Mouse (Mus musculus): ENCODE measurements around the gene Col24a1. TPM values are rescaled to one million over a fixed set of nuclear protein-coding genes. Genes with fewer than 3 reads are reported as not detected.

The Col24a1 gene
- polyA plus RNA-seq, 1 experiment, result 9.0 TPM

DNA sequence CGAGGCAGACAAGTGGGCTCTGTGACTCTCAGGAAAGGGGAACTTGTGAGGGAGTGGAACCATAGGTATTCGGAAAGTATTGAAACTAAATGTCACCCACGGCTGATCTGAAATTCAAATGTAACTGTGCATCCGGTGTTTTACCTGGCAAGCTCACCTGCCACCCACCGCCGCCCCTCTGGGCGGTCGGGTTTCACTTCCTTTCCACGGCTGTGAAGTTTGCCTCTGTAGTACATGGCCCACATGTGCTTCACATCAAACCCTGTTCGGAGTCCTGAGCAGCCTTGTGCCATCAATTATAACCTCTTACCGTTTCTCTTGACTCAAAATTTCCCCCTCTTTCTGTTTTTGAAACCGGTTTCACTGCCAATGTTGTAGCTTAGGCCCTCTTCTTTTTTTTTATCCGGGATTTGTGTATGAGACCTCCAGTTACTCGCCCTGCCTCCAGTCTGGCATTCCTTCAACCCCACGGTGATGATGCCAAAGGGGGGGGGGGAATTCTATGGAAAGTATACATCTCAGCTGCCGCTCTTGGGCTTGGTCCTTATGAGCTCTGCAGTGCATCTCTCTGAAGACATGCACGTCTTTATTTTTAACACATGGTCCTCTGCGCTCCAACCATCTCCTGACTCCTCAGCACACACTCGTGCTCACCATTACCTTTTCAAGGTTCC lies 99.9 kb downstream of the Col24a1 start:
- Histone ChIP-seq H3K27ac (ENCODE audit: insufficient read depth, low read length) (no peak overlapping the region), H3K4me3 (ENCODE audit: insufficient read depth, low read length) (no peak overlapping the region), H3K4me1 (ENCODE audit: control insufficient read depth, insufficient read depth, low read length) (no peaks in the 10 kb centered on the region)
- TF ChIP-seq POLR2A (IDR thresholded peaks at IDR 0.05; ENCODE audit: extremely low read depth, insufficient read depth, low read length) (no peak), CTCF (IDR thresholded peaks at IDR 0.05; ENCODE audit: extremely low read depth, insufficient read depth, low read length) (no peak)

DNA sequence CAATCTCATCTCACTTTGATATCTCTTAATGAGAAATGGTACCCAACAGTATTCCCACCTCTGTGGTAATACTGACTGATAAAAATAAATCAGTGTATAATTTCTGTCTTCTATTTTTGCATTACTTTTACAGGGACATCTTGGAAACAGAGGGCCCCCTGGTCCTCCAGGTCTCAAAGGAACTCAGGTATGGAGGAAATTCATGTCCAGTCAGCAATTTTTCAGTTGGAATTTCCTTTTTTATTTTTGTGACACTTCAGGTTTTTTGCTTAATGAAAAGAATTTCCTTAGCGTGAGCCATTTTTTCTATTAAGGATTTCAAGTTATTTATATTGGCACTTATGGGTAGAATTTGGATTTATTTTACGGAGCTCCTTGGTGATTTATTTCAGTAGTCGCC lies 106.9 kb downstream of the Col24a1 start:
- H3K4me1 ChIP-seq (ENCODE audit: control insufficient read depth, insufficient read depth, low read length), result no peaks in the 10 kb centered on the region
- H3K27ac ChIP-seq (ENCODE audit: insufficient read depth, low read length), result no peak overlapping the region
- no peak overlapping the region for H3K4me3 ChIP-seq (ENCODE audit: insufficient read depth, low read length)
- TF ChIP-seq CTCF (IDR thresholded peaks at IDR 0.05; ENCODE audit: extremely low read depth, insufficient read depth, low read length), result no peak
- no peak for TF ChIP-seq POLR2A (IDR thresholded peaks at IDR 0.05; ENCODE audit: extremely low read depth, insufficient read depth, low read length)

DNA sequence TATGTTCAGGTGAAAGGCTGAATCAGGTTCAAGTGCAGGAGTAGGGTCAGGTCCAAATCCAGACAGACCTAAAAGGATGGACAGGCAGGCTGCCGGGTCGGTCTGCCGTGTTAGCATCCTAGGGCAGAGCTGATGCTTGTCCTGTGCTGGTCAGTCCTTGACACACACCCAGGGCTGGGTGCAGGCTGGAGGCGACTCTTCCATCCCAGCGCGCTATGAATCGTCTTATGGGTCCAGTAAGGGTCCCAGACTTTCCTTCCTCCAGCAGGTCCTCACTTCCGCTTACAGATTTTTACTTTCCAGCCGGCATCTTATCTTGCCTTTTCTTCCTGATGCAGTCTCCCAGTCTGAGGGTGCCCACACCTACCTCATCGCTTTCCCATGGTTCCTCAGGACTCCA lies 110.0 kb downstream of the Col24a1 start:
- no peak for TF ChIP-seq POLR2A (IDR thresholded peaks at IDR 0.05; ENCODE audit: extremely low read depth, insufficient read depth, low read length)
- TF ChIP-seq CTCF (IDR thresholded peaks at IDR 0.05; ENCODE audit: extremely low read depth, insufficient read depth, low read length), result no peak
- no peak overlapping the region for H3K4me3 ChIP-seq (ENCODE audit: insufficient read depth, low read length)
- H3K4me1 ChIP-seq (ENCODE audit: control insufficient read depth, insufficient read depth, low read length), result no peaks in the 10 kb centered on the region
- H3K27ac ChIP-seq (ENCODE audit: insufficient read depth, low read length), result no peak overlapping the region

- H3K4me1 ChIP-seq (ENCODE audit: control insufficient read depth, insufficient read depth, low read length), result no peaks in the 10 kb centered on the region
- H3K27ac ChIP-seq (ENCODE audit: insufficient read depth, low read length), result no peak overlapping the region
- H3K4me3 ChIP-seq (ENCODE audit: insufficient read depth, low read length), result no peak overlapping the region
- no peak for TF ChIP-seq CTCF (IDR thresholded peaks at IDR 0.05; ENCODE audit: extremely low read depth, insufficient read depth, low read length)
Observed at GRCm38 (mm10) chr3:145402994-145403393, 110.7 kb downstream of the Col24a1 start.

DNA sequence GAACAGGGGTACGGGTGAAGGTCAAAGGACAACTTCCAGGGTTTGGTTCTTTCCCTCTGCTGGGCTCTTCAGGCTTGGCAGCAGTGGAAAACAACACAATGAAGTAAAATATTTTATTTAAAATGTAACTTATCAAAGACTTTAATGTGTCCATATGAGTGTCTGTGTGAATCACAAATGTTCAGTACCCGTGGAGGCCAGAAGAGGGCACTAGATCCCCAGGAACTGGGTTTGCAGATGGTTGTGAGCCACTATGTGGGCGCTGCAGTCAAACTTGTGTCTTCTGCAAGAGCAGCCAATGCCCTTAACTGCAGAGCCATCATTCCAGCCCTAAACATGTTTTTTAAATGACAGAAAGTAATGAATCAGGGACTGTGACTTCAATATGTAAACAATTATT lies 115.8 kb downstream of the Col24a1 start:
- Histone ChIP-seq H3K4me3 (ENCODE audit: insufficient read depth, low read length) (no peak overlapping the region), H3K4me1 (ENCODE audit: control insufficient read depth, insufficient read depth, low read length) (no peaks in the 10 kb centered on the region), H3K27ac (ENCODE audit: insufficient read depth, low read length) (no peak overlapping the region)
- peak; percentile 10; the same call in 1 of the 2 replicates for TF ChIP-seq CTCF (IDR thresholded peaks at IDR 0.05; ENCODE audit: extremely low read depth, insufficient read depth, low read length)
- no peak for TF ChIP-seq POLR2A (IDR thresholded peaks at IDR 0.05; ENCODE audit: extremely low read depth, insufficient read depth, low read length)

DNA sequence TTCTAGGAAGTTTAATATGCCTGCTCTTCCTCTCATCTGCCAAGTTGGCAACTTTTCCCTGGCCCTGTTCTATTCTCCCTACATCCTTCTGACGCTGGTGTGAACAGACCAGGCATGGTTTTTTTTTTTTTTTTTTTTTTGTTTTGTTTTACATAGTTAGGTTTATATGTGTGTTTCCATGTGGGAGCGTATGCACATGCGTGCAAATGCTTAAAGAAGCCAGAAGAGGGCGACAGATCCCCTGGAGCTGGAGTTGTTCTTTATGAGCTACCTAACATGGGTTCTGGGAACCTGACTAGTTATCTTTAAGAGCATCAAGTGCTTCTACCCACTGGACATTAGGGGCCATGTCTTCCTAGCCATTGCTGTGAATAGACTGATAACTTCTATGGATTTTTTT lies 119.9 kb downstream of the Col24a1 start:
- TF ChIP-seq POLR2A (IDR thresholded peaks at IDR 0.05; ENCODE audit: extremely low read depth, insufficient read depth, low read length) (no peak), CTCF (IDR thresholded peaks at IDR 0.05; ENCODE audit: extremely low read depth, insufficient read depth, low read length) (0 out of 2 replicates have a peak, but pooled peaks have one; percentile 1)

DNA sequence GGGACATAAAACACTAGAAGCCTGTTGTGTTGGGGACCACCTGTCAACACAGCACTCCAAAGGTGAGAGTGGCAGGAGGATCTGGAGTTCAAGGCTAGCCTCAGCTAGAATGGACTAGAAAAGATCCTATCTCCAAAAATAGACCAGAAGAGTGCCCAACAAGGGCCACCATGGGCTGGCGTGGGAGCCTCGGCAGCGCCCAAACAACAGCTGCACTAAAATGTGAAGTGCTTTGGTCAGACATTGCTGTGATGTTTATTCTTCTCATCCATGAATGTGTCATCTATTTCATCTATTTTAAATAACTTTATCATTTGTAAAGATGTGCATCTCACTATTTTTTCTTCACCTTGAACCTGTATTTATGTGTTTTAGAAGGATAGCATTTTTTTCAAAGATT lies 122.1 kb downstream of the Col24a1 start:
- TF ChIP-seq CTCF (IDR thresholded peaks at IDR 0.05; ENCODE audit: extremely low read depth, insufficient read depth, low read length) (no peak), POLR2A (IDR thresholded peaks at IDR 0.05; ENCODE audit: extremely low read depth, insufficient read depth, low read length) (no peak)
- no peak overlapping the region for H3K4me3 ChIP-seq (ENCODE audit: insufficient read depth, low read length)
- no peak overlapping the region for H3K27ac ChIP-seq (ENCODE audit: insufficient read depth, low read length)
- no peaks in the 10 kb centered on the region for H3K4me1 ChIP-seq (ENCODE audit: control insufficient read depth, insufficient read depth, low read length)

More for the DNA sequence above, 119.9 kb downstream of the Col24a1 start:
- no peak overlapping the region for H3K4me3 ChIP-seq (ENCODE audit: insufficient read depth, low read length)
- H3K27ac ChIP-seq (ENCODE audit: insufficient read depth, low read length), result no peak overlapping the region
- H3K4me1 ChIP-seq (ENCODE audit: control insufficient read depth, insufficient read depth, low read length), result no peaks in the 10 kb centered on the region

- Histone ChIP-seq H3K27ac (ENCODE audit: insufficient read depth, low read length) (no peak overlapping the region), H3K4me3 (ENCODE audit: insufficient read depth, low read length) (no peak overlapping the region), H3K4me1 (ENCODE audit: control insufficient read depth, insufficient read depth, low read length) (no peaks in the 10 kb centered on the region)
- no peak for TF ChIP-seq POLR2A (IDR thresholded peaks at IDR 0.05; ENCODE audit: extremely low read depth, insufficient read depth, low read length)
- no peak for TF ChIP-seq CTCF (IDR thresholded peaks at IDR 0.05; ENCODE audit: extremely low read depth, insufficient read depth, low read length)
Observed at GRCm38 (mm10) chr3:145417809-145418208, 125.5 kb downstream of the Col24a1 start.

DNA sequence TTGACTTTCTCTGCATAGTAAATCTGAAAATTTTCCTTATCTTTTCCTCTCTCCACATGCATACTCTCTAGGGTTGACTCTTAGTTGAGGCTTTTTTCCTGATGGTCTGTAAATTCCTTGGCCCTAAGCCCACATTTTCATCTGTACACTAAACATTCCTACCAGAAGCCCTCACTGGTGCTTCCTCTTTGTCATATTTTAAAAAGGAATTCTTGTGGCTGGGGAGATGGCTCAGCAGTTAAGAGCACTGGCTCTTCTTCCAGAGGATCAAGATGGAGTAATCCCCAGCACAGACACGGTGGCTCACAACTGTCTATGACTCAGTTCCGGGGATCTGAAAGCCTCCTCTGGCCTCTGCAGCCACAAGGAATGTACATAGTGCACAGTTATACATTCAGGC lies 128.1 kb downstream of the Col24a1 start:
- H3K4me1 ChIP-seq (ENCODE audit: control insufficient read depth, insufficient read depth, low read length), result no peaks in the 10 kb centered on the region
- no peak overlapping the region for H3K4me3 ChIP-seq (ENCODE audit: insufficient read depth, low read length)
- no peak for TF ChIP-seq POLR2A (IDR thresholded peaks at IDR 0.05; ENCODE audit: extremely low read depth, insufficient read depth, low read length)
- TF ChIP-seq CTCF (IDR thresholded peaks at IDR 0.05; ENCODE audit: extremely low read depth, insufficient read depth, low read length), result no peak
- H3K27ac ChIP-seq (ENCODE audit: insufficient read depth, low read length), result no peak overlapping the region

GRCm38 (mm10) chr3:145422044-145422443 lies 129.8 kb downstream of the Col24a1 start:
- TF ChIP-seq CTCF (IDR thresholded peaks at IDR 0.05; ENCODE audit: extremely low read depth, insufficient read depth, low read length), result no peak
- TF ChIP-seq POLR2A (IDR thresholded peaks at IDR 0.05; ENCODE audit: extremely low read depth, insufficient read depth, low read length), result no peak
- Histone ChIP-seq H3K4me1 (ENCODE audit: control insufficient read depth, insufficient read depth, low read length) (no peaks in the 10 kb centered on the region), H3K4me3 (ENCODE audit: insufficient read depth, low read length) (no peak overlapping the region), H3K27ac (ENCODE audit: insufficient read depth, low read length) (no peak overlapping the region)
